Mouse (Mus musculus): Measurements from ENCODE around the gene Apeh.

DNA sequence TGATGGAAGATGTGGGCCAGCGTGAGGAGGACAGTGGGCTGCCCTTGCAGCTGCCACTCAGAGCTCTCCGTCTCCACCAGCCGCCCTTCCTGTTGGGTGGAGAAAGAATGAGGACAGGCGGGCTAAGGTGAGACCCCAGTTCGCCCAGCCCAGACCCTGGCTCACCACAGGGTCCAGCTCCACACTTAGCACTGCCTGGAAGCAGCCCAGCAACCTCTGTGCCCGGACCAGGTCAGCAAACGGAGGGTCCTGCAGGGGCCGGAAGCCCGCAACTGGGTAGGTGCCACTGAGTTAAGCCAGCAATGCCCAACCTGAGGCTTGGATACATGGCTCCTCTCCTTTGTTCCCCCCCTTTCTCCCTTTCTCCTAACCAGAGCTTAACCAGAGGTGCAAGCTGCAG, 25.4 kb downstream of the Apeh start:
- TF ChIP-seq CTCF (IDR thresholded peaks at IDR 0.05; ENCODE audit: low read depth) (no peak), EP300 (optimal IDR thresholded peaks at IDR 0.05) (no peak)

Data from stomach, postnatal 0 days (tissue).